Mouse (Mus musculus): ENCODE results near the gene Triobp. TPM values are rescaled to one million over a fixed set of nuclear protein-coding genes. Genes with fewer than 3 reads are reported as not detected.
"Not testable (repeated sequence)": the region's sequence is repeated elsewhere in the genome, so short reads cannot be mapped to it uniquely, and the experiment has no call there.

Gene Triobp
- polyA plus RNA-seq, 1 experiment, result 40.9 TPM

GRCm38 (mm10) chr15:79002036-79002435, 54.5 kb downstream of the Triobp start:
- Histone ChIP-seq H3K36me3 (ENCODE audit: control insufficient read depth, insufficient read depth, low read length) (peaks cover 40% of the 10 kb centered on the region), H3K4me3 (ENCODE audit: extremely low read depth, insufficient read depth, insufficient read length) (no peak overlapping the region), H3K27ac (ENCODE audit: insufficient read depth, low read length) (no peak overlapping the region), H3K4me1 (ENCODE audit: control insufficient read depth, insufficient read depth, insufficient read length) (peaks cover 9% of the 10 kb centered on the region), H3K27me3 (ENCODE audit: control insufficient read depth, insufficient read depth, low read length) (no peaks in the 10 kb centered on the region)
- DNase-seq (ENCODE audit: low read depth in 1 of 2, low spot score in 2 of 2), result no peak
- no peak for TF ChIP-seq POLR2A (IDR thresholded peaks at IDR 0.05; ENCODE audit: low read depth, low read length)
- WGBS, result 90% methylated on average over 19 of the region's 19 CpGs

DNA sequence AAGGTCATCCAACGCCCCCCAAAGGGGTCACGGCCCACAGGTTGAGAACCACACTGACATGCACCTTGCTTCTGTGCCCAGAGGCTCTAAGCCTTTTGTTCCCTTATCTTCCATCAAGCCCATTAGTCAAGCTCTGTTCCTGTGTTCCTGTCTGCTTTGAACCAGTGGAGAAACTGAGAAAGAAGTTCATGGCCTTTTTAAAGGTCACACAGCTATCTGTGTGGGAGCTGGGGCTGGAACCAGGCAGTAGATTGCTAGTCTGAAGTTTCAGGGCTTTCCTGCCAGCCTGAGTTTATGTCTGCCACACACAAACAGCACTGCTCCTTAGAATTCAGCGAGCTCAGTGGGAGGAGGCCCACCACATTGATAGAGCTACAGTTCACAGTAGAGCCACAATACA, 55.6 kb downstream of the Triobp start:
- H3K4me1 ChIP-seq (ENCODE audit: control insufficient read depth, insufficient read depth, insufficient read length), result peaks cover 9% of the 10 kb centered on the region
- no peak overlapping the region for H3K4me3 ChIP-seq (ENCODE audit: extremely low read depth, insufficient read depth, insufficient read length)
- peaks cover 40% of the 10 kb centered on the region for H3K36me3 ChIP-seq (ENCODE audit: control insufficient read depth, insufficient read depth, low read length)
- H3K27me3 ChIP-seq (ENCODE audit: control insufficient read depth, insufficient read depth, low read length), result no peaks in the 10 kb centered on the region
- TF ChIP-seq CTCF (IDR thresholded peaks at IDR 0.05; ENCODE audit: extremely low read depth, insufficient read depth, insufficient read length, insufficient replicate concordance), result no peak
- TF ChIP-seq POLR2A (IDR thresholded peaks at IDR 0.05; ENCODE audit: low read depth, low read length), result no peak
- WGBS, result 87% methylated on average over 3 of the region's 3 CpGs
- no peak overlapping the region for H3K27ac ChIP-seq (ENCODE audit: insufficient read depth, low read length)
- no peak for DNase-seq (ENCODE audit: low read depth in 1 of 2, low spot score in 2 of 2)

DNA sequence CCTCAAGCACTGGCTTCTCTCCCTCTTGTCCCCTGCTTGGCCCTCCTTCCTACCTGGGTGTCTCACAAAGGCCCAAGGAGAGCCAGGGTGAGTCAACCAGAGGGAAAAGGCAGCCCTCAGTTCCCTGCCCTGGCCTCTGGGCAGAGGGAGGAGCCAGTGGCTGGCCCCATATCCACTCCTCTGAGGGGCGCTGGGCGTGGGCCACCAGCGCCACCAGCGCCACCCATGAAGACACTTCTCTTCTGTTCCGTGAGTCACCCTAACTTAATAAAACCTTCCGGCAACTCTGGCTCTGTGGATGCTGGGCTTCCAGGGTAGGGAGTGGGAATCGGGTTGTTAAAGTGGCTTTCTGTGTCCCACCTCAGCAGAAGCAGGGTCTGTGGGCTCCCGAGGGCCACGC, 58.1 kb downstream of the Triobp start:
- Histone ChIP-seq H3K27ac (ENCODE audit: insufficient read depth, low read length) (no peak overlapping the region), H3K27me3 (ENCODE audit: control insufficient read depth, insufficient read depth, low read length) (no peaks in the 10 kb centered on the region), H3K4me1 (ENCODE audit: control insufficient read depth, insufficient read depth, insufficient read length) (no peaks in the 10 kb centered on the region), H3K4me3 (ENCODE audit: extremely low read depth, insufficient read depth, insufficient read length) (no peak overlapping the region), H3K36me3 (ENCODE audit: control insufficient read depth, insufficient read depth, low read length) (peaks cover 40% of the 10 kb centered on the region)
- WGBS, result 93% methylated on average over 9 of the region's 9 CpGs
- DNase-seq (ENCODE audit: low read depth in 1 of 2, low spot score in 2 of 2), result no peak
- TF ChIP-seq POLR2A (IDR thresholded peaks at IDR 0.05; ENCODE audit: low read depth, low read length) (no peak), CTCF (IDR thresholded peaks at IDR 0.05; ENCODE audit: extremely low read depth, insufficient read depth, insufficient read length, insufficient replicate concordance) (no peak)

DNA sequence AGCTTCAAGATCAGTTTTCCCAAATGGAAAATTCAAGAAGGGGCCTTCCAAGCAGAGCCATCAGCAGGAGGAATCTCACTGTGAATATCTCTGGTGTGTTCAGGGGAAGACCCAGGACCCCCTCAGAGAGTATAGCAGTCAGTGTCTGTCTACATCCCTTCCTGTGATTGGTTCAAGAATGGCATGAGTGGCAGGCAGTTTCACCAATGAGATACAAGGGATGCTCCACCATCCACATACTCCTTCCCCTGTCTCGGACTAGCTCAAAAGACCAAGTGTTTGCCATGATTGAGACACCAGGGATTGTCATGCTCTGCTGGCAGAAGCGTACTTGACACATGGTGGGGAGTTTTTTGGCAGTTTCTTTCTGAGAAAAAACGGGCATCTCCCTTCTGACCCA, 59.1 kb downstream of the Triobp start:
- TF ChIP-seq CTCF (IDR thresholded peaks at IDR 0.05; ENCODE audit: extremely low read depth, insufficient read depth, insufficient read length, insufficient replicate concordance) (no peak), POLR2A (IDR thresholded peaks at IDR 0.05; ENCODE audit: low read depth, low read length) (no peak)
- no peaks in the 10 kb centered on the region for H3K4me1 ChIP-seq (ENCODE audit: control insufficient read depth, insufficient read depth, insufficient read length)
- H3K4me3 ChIP-seq (ENCODE audit: extremely low read depth, insufficient read depth, insufficient read length), result no peak overlapping the region
- WGBS, result 74% methylated on average over 3 of the region's 3 CpGs
- no peak overlapping the region for H3K27ac ChIP-seq (ENCODE audit: insufficient read depth, low read length)
- no peaks in the 10 kb centered on the region for H3K27me3 ChIP-seq (ENCODE audit: control insufficient read depth, insufficient read depth, low read length)
- DNase-seq (ENCODE audit: low read depth in 1 of 2, low spot score in 2 of 2), result no peak
- H3K36me3 ChIP-seq (ENCODE audit: control insufficient read depth, insufficient read depth, low read length), result peaks cover 33% of the 10 kb centered on the region

- TF ChIP-seq POLR2A (IDR thresholded peaks at IDR 0.05; ENCODE audit: low read depth, low read length) (no peak), CTCF (IDR thresholded peaks at IDR 0.05; ENCODE audit: extremely low read depth, insufficient read depth, insufficient read length, insufficient replicate concordance) (no peak)
- H3K4me1 ChIP-seq (ENCODE audit: control insufficient read depth, insufficient read depth, insufficient read length), result no peaks in the 10 kb centered on the region
Measured at GRCm38 (mm10) chr15:79007059-79007458, 59.5 kb downstream of the Triobp start.

DNA sequence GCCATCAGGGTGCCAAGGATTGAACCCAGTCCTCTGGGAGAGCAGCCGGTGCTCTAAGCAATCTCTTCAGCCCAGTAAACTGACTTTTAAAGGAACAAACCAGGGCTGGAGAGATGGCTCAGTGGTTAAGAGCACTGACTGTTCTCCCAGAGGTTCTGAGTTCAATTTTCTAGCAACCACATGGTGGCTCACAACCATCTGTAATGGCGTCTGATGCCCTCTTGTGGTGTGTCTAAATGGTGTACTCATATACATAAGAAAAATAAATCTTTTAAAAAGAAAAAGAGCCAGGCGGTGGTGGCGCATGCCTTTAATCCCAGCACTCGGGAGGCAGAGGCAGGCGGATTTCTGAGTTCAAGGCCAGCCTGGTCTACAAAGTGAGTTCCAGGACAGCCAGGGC, 60.3 kb downstream of the Triobp start:
- peaks cover 27% of the 10 kb centered on the region for H3K36me3 ChIP-seq (ENCODE audit: control insufficient read depth, insufficient read depth, low read length)
- not testable (repeated sequence) for H3K4me3 ChIP-seq (ENCODE audit: extremely low read depth, insufficient read depth, insufficient read length); H3K27ac ChIP-seq (ENCODE audit: insufficient read depth, low read length); DNase-seq (ENCODE audit: low read depth in 1 of 2, low spot score in 2 of 2); H3K27me3 ChIP-seq (ENCODE audit: control insufficient read depth, insufficient read depth, low read length); H3K4me1 ChIP-seq (ENCODE audit: control insufficient read depth, insufficient read depth, insufficient read length)
- 91% methylated on average over 6 of the region's 6 CpGs for WGBS

More at GRCm38 (mm10) chr15:79007059-79007458, 59.5 kb downstream of the Triobp start:
- Histone ChIP-seq H3K27ac (ENCODE audit: insufficient read depth, low read length) (no peak overlapping the region), H3K36me3 (ENCODE audit: control insufficient read depth, insufficient read depth, low read length) (peaks cover 30% of the 10 kb centered on the region), H3K4me3 (ENCODE audit: extremely low read depth, insufficient read depth, insufficient read length) (no peak overlapping the region), H3K27me3 (ENCODE audit: control insufficient read depth, insufficient read depth, low read length) (no peaks in the 10 kb centered on the region)
- DNase-seq (ENCODE audit: low read depth in 1 of 2, low spot score in 2 of 2), result no peak
- 92% methylated on average over 5 of the region's 5 CpGs for WGBS

DNA sequence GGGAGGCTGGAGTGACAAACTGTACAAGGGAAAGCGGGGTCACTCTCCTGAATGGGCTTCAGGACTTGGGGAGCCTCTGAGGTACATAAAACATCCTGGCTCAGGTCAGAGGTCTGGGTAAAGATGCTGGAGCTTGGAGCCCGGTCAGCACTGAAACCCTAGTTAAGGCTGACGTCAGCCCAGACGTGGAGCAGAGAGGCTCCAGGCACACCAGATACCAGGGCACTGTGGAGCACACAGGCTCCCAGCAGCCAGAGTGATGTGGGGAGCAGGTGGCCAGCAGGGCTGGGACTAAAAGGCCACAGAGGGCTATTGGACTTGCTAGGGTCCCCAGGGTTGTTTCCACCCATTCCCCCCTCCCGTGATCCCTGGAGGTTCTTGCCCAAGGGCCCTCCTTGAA, 62.2 kb downstream of the Triobp start:
- no peaks in the 10 kb centered on the region for H3K4me1 ChIP-seq (ENCODE audit: control insufficient read depth, insufficient read depth, insufficient read length)
- no peak overlapping the region for H3K27ac ChIP-seq (ENCODE audit: insufficient read depth, low read length)
- WGBS, result 84% methylated on average over 5 of the region's 5 CpGs
- DNase-seq (ENCODE audit: low read depth in 1 of 2, low spot score in 2 of 2), result no peak
- no peak for TF ChIP-seq CTCF (IDR thresholded peaks at IDR 0.05; ENCODE audit: extremely low read depth, insufficient read depth, insufficient read length, insufficient replicate concordance)
- H3K36me3 ChIP-seq (ENCODE audit: control insufficient read depth, insufficient read depth, low read length), result peaks cover 12% of the 10 kb centered on the region
- H3K27me3 ChIP-seq (ENCODE audit: control insufficient read depth, insufficient read depth, low read length), result no peaks in the 10 kb centered on the region
- no peak overlapping the region for H3K4me3 ChIP-seq (ENCODE audit: extremely low read depth, insufficient read depth, insufficient read length)

Measured in spleen, adult 2 months (tissue).